Mouse (Mus musculus) v-Abl transformed pro-B cells (cell line): ENCODE measurements around the gene Mast4.
"Not testable (repeated sequence)": the region's sequence is repeated elsewhere in the genome, so short reads cannot be mapped to it uniquely, and the experiment has no call there.

ENCODE experiments used
- in situ Hi-C, 2 experiments: fragments of 400-800 bp; cut with MboI; formaldehyde crosslinking; loops; one replicate each; pipeline ENCODE4 v1.15.1; 2025; ENCODE audit not compliant: unreplicated experiment in 2 of 2

Gene Mast4

DNA sequence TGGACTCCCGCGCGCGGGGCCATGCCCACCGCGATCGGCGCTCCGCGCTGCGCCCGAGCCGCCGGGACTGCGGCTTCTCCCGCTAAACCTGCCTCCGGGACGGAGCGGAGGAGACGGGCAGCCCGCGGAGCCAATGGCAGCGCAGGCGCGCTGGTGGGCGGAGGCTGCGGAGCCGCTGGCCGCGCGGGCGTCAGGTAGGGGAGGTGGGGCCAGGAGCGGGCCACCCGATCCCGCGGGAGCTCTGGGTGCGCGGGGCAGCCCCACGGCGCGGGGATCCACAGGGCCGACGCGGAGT, at the start of gene Mast4:
Gene Mast4, minus strand, starts transcription at position 106 of the 295 bp plus-strand sequence.
- in situ Hi-C loops: no loop called here

DNA sequence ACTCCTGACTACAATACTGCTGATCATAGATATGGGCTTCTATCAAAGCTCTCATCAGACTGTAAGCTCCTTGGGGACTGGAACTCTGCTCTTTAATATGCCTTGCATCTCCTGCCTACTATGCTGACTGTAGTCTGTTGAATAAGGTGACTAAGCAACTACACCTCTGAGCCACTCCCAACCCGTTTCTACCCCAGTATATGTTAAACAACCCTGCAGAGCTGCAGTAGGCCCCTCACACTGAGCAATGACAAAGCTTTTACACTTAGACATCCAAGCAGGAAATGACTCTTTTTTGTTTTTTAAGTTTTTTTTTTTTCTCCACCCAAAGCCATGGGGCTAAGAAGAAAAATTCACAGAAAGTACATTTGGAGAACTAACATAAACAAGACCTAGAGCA, 40.2 kb upstream of the Mast4 start:
- in situ Hi-C loops: no loop called here

DNA sequence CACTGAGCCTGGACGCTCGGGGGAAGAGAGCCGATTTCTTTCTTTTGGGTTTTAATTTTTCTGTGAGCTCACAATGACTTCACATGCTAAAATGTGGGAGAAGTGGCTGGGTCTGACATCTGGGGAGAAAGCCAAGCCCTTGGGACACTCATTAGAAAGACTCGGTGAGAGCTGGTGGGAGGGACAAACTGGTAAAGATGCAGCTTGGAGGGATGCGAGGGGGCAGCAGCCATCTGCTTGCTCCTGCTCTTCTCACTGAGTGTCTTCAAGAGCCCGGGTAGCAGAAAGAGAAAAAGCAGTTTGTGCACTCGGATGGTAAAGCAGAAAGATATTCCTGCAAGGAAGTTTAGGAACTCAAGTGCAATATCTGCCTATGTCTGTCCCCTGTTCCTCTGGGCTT, 34.9 kb upstream of the Mast4 start:
- in situ Hi-C loops: no loop called here

DNA sequence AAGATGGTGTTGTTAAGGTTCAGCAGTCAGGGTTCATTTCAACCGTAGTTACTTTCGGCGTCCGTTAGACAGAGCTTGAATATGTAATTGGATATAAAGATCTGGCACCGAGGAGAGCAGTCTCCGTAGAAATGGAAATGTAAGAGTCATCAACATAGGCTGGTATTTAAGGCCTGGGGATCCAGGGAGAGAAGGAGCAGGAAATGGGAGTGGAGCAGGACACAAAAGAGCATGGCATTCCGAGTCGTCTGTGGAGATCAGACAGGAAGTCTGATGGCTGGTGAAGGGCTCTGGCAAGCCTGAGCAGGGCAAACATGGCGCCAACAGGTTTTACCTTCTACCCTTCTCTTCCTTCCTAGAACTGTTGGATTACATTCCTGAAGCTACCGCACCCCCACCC, 28.9 kb upstream of the Mast4 start:
- in situ Hi-C loops: no loop called here

DNA sequence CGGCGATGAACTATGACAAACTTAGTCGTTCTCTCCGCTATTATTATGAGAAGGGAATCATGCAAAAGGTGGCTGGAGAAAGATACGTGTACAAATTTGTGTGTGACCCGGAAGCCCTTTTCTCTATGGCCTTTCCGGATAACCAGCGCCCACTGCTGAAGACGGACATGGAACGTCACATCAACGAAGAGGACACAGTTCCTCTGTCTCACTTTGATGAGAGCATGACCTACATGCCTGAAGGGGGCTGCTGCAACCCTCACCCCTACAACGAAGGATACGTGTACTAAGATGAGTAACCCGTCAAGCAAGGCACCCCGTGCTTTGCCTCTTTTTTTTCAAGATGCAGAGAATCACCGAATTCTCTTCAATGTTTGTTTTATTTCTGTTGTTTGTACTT, 23.1 kb upstream of the Mast4 start:
- in situ Hi-C loops: not testable (repeated sequence)

DNA sequence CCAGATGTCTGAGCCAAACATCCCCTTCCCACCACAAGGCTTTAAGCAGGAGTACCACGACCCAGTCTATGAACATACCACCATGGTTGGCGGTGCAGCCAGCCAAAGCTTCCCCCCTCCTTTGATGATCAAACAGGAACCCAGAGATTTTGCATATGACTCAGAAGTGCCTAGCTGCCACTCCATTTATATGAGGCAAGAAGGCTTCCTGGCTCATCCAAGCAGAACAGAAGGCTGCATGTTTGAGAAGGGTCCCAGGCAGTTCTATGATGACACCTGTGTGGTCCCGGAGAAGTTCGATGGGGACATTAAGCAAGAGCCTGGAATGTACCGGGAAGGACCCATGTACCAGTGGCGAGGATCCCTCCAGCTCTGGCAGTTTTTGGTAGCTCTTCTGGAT, 22.6 kb upstream of the Mast4 start:
- in situ Hi-C loops: not testable (repeated sequence)

DNA sequence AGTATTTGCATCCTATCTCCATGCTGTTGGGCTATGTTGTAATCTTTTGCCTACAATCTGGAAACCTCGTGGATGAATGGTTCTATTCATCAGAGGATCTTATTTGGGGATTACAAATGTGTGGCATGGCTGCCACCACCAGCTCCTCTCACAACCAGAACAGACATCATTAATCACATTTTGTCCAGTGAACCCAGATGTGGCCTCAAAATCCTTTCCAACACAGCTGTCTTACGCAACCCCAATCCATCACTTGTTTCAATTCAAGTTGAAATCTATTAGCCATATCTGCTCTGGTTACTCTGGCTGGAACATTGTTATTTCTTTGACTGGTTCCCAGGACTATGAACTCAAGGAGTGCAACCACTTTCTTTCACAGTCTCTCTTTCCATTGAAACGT, 20.4 kb upstream of the Mast4 start:
- in situ Hi-C loops: no loop called here

DNA sequence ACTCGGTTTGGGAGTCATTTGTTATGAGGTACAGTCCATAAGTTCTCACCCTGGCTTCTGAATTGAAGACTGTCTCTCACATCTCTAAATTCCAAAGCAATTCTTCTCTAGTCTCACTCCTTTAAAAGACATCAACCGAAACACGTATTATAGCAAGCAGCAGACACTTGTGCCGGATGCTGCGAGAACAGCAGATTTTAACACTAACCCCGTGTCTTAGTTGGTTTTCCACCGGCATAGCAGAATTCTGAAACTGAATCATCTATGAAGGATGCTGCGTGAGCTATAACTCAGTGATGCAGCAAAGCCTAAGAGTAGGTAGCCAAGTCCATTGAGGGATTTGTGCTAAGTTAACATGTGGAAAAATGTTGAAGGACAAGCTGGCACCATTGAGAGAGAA, 10.5 kb upstream of the Mast4 start:
- in situ Hi-C loops: no loop called here

DNA sequence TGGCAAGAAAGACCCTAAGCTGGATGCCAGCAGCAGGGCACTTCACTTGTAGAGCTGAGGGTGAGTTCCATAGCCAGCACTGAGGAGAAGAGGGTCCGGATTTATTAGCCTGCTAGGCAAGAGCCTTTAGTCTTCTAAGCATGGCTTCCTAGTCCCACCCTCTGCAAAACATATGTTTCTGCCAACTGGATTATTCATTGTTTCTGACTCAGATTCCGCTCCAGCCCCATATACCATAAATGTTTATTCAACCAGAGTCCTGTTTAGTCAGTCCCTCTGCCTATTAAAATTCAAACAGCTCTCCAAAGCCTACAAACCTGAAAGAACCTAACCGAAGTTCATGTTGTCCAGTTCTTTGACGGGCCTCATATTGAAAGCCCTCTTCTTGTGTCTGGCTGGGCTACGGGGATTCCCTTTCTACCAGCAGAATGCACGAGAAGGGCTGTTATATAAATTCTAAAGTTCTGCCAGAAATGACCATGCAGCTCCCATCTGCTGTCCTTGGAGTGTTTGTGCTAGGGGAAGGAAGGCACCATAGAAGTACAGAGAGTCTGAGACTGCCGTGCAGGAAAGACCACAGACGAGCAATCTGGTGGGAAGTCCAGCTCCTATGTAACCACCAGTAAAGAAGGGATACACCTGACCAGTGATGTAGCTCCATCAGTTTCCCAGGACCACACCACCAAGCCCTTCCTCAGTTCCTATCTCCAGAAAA, 9.9 kb upstream of the Mast4 start:
- in situ Hi-C loops: no loop called here

DNA sequence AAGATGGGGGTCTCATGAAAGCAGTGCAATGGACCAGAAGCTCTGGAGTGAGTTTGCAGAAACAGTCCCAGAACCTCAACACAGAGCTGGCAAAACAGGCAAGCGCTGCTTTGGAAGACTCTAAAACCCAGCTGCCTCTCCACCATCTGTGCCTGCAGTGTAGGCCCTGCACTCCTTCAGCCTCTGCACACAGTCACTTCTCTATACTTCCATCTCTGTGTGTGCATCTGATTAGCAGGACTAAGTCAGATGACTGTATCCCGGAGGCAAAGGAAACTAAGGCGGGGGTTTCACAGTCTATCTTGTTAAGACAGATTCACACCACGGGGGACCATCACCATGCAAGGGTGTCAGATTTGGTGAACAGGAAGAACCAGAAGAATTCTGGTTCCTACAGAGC, 6.7 kb upstream of the Mast4 start:
- in situ Hi-C loops: no loop called here

DNA sequence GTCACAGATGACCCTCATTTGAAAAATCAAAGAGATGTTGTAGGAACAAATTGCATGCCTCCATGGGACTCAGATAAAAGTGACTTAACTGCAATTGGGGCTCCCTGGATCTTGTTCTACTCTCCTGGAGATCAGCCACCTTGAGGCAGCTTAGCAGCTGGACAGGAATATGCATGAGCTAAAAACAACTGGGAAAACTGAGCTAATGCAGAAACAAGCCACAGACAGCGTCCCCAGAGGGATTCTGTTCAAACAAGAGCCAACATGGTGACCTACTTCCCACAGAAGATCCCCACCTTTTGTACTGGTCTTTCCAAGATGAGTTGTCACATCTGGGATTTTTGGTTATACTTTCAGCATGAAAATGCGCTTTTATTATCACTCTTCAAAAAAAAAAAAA, 4.3 kb upstream of the Mast4 start:
- in situ Hi-C loops: no loop called here

DNA sequence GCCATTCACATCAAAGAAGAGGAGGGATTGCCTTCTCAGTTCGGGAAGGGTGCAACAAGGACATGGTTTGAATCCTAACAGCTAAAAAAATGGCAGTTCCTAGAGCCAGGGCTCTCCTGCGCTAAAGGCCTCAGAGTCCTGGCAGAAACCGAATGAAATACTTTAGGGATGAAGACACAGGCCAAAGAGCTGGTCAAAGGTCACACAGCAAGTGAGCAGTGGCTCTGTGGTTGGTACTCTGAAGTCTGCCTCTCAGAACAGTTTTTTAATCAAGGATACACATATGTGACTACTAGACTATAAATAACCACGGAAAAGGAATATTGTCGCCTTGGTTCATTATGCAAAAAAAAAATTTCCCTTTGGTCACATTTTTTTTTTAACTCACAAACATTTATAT, 1.9 kb upstream of the Mast4 start:
- in situ Hi-C loops: no loop called here

DNA sequence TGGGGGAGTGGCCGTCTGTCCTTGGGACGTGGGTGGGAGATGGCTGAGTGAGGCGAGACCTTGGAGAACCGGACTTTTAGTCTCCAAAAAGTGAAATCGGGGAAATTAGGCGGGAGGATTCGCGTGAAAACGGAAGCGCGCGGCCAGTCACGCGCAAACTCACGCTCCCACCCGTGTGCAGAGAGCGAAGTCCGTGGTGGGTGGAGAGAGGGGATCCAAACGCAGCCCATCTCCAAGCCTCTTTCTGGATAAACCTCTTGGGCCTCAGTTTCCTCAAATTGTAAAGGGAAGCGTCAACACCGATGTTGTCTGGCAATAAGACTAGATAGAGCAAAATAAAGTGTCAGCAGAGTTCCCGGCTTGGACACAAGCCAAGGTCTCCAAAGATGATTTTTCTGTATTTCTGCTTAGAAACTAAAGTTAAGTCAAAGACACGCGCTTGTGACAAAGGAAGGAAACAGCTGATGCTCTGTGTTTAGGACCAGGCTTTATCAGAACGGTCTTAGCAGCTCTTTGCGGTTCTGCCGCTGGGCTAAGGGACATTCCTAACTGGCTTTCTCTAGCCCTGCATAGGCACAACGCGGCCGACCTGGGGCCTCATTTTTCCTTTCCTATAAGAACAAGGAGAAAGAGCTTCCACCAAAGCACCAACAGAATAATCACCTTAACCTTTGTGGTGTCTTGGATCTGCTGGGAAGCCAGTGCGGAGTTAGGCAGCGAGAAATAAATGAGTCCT, 594 bp upstream of the Mast4 start:
- in situ Hi-C loops: no loop called here

DNA sequence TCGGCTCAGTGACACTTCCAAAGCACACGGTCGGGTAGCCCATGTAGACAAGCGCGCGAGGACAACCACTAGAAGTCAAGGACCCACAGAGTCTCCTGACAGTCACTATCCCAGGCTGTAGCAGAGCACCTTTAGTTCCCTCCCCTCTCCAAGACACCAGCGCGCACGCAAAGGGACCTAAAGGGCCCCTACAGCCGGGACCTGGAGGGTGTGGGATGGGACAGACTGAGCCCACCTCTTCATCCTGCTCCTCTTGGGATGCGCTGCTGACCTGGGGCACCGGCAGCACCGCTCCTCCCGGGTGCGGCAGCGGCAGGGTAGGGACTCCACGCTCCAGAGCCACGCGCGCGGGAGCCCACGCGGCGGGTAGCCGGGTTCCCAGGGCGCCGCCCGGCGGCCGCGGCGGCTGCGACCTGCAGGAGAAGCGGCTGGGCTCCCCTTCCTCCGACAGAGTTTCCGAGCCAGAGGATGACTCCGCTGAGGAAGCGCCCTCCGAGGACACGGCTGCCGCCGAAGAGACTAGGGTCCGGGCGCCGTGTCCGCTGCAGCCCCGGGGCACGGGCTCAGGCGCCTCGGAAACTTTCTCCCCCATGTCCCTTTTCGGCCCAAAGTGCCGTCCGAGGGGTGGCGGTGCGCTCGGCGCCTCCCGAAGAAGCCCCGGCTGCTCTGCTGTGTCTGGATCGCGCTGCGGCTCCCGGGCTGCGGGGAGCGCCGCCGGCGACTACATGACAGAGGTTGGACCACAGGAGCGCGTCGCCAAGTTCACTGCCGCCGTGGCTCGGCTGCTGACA, 501 bp downstream of the Mast4 start:
- in situ Hi-C loops: no loop called here

DNA sequence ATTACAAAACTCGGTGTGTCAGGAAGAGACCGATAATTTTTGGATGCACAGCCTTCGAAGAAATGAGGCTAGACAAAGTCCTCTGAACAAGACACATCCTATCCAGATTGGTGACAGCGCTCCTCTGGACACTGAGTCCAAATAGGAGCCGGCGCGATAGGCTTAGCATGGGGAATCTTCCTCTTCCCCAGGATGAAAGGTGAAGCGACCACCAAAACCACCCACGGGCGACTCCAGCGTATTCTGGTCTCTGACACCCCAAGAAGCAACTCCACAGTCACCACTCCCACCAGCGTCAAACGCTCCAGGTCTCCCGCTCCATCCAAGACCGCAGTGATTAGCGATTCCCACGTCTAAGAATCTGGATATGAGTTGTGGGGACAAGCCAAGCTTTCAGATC, 1.1 kb downstream of the Mast4 start:
- in situ Hi-C loops: no loop called here

DNA sequence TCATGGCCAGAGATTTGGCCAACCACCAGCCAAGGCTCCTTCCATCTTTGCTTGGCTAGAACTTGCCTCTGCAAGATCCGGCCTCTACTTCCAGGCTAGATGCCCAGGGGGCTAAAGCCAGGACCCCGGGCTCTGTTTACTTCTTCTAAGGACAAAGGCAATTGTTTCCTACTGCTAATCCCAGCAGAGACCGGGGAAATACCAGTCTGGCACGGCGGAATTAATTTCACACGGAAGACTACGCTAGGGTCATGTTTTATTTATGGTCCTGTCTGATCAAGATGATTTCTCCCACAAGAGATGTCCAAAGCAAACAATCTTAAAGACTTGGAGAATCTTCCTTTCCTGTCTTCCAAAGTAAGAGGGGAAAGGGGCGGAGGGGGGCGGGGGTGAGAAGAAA, 1.6 kb downstream of the Mast4 start:
- in situ Hi-C loops: no loop called here

DNA sequence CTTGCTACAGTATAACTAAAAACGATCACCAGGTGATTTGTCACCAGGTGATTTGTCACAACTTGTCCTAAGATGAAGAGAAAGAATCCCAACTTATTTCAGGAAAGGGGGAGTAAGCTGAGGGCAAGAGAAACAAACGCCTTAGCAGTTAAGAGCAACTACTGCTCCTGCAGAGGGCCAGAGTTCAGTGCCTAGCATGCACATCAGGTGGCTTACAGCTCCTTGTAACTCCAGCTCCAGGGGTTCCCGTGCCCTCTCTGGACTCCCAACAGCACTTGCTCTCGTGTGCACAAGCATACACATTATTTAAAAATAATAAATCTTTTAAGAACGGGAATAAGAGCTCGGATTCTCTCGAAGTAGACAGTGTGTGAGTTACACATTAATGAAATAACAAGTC, 3.2 kb downstream of the Mast4 start:
- in situ Hi-C loops: no loop called here

DNA sequence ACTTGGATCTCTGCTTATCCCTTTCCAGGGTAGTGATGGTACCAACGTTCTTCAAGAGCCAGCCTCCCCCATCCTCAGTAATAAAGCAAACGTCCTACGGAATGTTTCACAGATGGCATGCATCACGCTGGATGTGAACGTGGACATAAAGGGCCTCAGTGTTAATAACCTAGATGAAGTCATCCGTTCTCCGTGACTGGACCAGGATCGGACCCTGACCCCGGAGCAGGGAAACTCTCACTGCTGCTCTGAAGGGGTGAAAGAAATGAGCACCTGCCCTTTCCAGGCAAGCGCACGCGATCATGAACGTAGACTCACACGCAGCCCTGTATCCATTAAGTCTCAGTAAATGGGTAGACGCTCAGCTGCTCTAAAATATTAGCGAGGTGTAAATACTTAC, 6.0 kb downstream of the Mast4 start:
- in situ Hi-C loops: no loop called here

DNA sequence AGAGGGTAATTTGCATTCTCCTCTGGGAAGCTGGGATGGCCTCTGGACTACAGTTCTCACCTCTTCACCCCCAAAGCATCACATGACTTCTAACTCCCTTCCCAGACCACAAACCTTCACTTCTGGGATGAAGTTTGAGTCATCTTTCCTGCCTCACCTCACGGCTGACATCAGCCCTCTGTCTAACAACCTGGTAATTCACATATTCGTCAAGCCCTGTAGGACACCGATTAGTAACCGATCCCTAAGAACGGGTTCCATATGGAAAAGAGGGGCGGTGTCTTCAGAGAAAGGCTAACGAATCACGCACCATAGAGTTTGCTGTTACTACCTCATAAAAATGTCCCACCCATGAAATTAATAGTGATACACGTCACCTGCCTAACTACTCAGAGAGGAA, 6.5 kb downstream of the Mast4 start:
- in situ Hi-C loops: no loop called here

DNA sequence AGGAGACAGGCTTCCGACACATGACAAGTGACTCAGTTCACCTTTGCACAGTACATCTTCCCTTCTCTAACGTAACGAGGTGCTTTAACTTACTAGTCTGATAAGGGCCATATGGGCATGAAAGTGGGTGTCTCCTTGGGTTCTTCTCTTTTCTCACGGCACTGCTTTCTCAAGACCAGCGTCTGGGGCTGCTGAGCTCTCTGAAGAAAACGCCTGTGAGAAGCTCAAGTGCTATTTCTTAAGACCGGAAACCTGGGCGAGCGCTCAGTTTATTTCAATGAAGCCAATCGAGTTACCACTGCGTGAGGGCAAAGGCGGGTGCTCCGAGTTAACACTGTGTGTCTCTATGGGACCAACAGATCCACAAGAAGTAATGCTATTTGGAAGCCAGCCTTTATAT, 8.1 kb downstream of the Mast4 start:
- in situ Hi-C loops: no loop called here

DNA sequence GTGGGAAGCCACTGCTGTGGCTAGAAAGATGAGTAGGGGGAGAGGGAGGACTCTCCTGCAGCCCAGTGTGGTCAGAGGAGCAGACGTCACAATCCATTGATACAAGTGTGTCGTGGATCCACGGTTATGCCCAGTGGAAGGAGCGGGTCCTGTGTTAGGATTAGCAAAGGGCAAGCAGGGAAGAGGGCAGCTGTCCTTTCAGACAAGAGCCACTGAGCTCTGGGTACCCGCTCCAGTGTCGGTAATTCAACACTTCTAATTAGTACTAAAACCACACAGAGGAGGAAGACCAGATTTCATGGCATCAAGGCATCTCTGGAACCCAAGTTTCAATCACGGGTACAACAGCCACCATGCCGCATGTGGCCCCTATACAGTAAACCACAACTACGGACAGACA, 14.4 kb downstream of the Mast4 start:
- in situ Hi-C loops: no loop called here

DNA sequence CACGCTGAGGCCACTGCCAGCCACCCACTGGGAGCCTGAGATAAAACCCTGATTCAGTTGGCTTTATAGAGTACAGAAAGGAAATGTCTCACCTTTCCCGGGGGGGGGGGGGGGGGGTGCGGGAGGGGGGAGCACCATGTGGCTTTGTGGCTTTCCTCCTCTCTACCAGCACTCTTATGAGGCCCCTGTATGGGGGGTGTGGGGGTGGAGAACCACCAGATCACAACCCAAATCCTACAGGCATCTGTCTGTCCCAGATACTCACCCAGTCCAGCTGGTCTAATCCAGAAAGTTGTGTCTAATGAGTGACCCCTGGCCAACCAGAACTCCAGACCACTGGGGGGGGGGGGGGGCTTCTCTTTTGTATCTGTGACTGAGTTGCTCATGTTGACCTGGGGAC, 15.0 kb downstream of the Mast4 start:
- in situ Hi-C loops: no loop called here
